Mouse (Mus musculus): ENCODE data around the gene Oaf. TPM values are rescaled to one million over a fixed set of nuclear protein-coding genes. Genes with fewer than 3 reads are reported as not detected.

The Oaf gene
- polyA plus RNA-seq, 1 experiment from 2014 or later, result 67.3 TPM

DNA sequence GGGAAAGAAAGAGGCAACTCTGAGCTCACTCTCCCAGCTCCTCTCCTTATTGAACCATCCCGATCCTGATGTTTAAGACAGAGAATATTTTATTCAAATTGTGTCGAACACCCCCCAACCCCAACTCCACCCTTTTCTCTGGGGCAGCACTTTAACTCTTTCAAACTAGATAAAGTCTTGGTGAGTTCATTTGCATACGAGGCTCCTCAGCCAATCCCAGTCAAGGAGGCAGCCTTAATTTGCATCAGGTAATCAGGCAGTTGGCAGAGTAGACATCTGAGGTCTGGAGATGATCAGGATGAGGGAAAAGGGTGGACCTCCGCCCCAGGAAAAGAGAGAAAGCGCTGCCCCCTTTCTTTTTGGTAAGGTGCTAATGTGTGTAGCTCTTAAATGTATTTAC is 39.5 kb downstream of the Oaf start:
- ATAC-seq (ENCODE audit: insufficient read depth, low FRiP score, low TSS enrichment) (no peak), DNase-seq (ENCODE audit: low spot score) (no peak)
- peaks cover 10% of the 10 kb centered on the region for H3K27me3 ChIP-seq (ENCODE audit: control insufficient read depth, insufficient read depth, low read length)
- no peak overlapping the region for H3K4me2 ChIP-seq (ENCODE audit: low read depth)
- no peaks in the 10 kb centered on the region for H3K9me3 ChIP-seq (ENCODE audit: control insufficient read depth, low read length)
- no peak overlapping the region for H3K4me3 ChIP-seq (ENCODE audit: low read depth, low read length)
- no peak overlapping the region for H3K9ac ChIP-seq (ENCODE audit: low read length)
- WGBS, result 0% methylated on average over 5 of the region's 5 CpGs
- no peak overlapping the region for H3K27ac ChIP-seq (ENCODE audit: low read depth, low read length)
- 0 out of 2 replicates have a peak, but pooled peaks cover 2% of the 10 kb centered on the region for H3K4me1 ChIP-seq (ENCODE audit: control insufficient read depth, insufficient read depth, low read length)
- H3K36me3 ChIP-seq (ENCODE audit: control insufficient read depth, insufficient read depth, low read length), result no peaks in the 10 kb centered on the region

DNA sequence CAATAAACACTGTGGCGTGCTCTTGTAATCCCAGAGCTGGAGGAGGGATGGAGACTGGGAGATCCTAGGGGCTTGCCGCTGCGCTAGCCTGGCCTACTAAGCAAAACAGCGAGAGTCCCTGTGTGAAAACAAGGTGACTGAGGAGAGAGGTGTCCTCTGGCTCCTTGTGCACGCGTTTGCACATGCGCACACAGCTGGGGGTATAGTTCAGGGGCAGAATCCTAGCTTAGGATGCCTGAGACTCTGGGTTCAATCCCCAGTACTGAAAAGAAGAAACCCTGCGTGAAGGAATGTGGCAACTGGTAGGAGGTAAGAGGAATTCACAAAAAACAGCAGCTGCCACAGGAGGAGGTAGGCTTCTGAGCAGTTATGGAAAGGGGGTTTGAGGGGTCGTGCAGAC is 45.7 kb downstream of the Oaf start:
- ATAC-seq (ENCODE audit: insufficient read depth, low FRiP score, low TSS enrichment) (no peak), DNase-seq (ENCODE audit: low spot score) (no peak)
- H3K27me3 ChIP-seq (ENCODE audit: control insufficient read depth, insufficient read depth, low read length), result no peaks in the 10 kb centered on the region
- H3K27ac ChIP-seq (ENCODE audit: low read depth, low read length), result no peak overlapping the region
- H3K4me1 ChIP-seq (ENCODE audit: control insufficient read depth, insufficient read depth, low read length), result no peaks in the 10 kb centered on the region
- H3K4me3 ChIP-seq (ENCODE audit: low read depth, low read length), result no peak overlapping the region
- H3K9me3 ChIP-seq (ENCODE audit: control insufficient read depth, low read length), result no peaks in the 10 kb centered on the region
- no peaks in the 10 kb centered on the region for H3K36me3 ChIP-seq (ENCODE audit: control insufficient read depth, insufficient read depth, low read length)
- H3K9ac ChIP-seq (ENCODE audit: low read length), result no peak overlapping the region
- 17% methylated on average over 9 of the region's 9 CpGs for WGBS
- H3K4me2 ChIP-seq (ENCODE audit: low read depth), result no peak overlapping the region

DNA sequence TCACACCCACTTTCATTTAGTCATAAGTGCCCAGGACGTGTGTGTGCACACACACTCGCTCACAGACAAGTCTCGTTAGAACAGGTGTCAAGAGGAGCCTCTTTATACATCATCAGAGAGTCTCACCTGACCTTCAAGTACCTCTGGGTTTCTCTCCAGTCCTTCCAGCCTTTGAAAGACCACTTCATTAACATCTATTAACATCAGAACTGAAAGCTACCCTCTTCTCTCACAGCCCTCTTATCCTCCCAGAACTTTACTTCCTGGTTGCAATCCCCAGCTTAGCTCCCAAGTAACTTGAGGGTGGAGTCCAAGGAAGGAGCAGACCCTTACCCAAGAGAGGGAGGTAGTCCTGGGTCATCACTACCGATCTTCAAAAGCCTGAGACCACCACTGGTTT is 48.1 kb downstream of the Oaf start:
- H3K36me3 ChIP-seq (ENCODE audit: control insufficient read depth, insufficient read depth, low read length), result no peaks in the 10 kb centered on the region
- DNase-seq (ENCODE audit: low spot score) (no peak), ATAC-seq (ENCODE audit: insufficient read depth, low FRiP score, low TSS enrichment) (no peak)
- H3K27ac ChIP-seq (ENCODE audit: low read depth, low read length), result no peak overlapping the region
- H3K4me3 ChIP-seq (ENCODE audit: low read depth, low read length), result no peak overlapping the region
- no peaks in the 10 kb centered on the region for H3K9me3 ChIP-seq (ENCODE audit: control insufficient read depth, low read length)
- H3K27me3 ChIP-seq (ENCODE audit: control insufficient read depth, insufficient read depth, low read length), result no peaks in the 10 kb centered on the region
- 38% methylated on average over 4 of the region's 4 CpGs for WGBS
- H3K4me2 ChIP-seq (ENCODE audit: low read depth), result no peak overlapping the region
- H3K4me1 ChIP-seq (ENCODE audit: control insufficient read depth, insufficient read depth, low read length), result no peaks in the 10 kb centered on the region
- no peak overlapping the region for H3K9ac ChIP-seq (ENCODE audit: low read length)

DNA sequence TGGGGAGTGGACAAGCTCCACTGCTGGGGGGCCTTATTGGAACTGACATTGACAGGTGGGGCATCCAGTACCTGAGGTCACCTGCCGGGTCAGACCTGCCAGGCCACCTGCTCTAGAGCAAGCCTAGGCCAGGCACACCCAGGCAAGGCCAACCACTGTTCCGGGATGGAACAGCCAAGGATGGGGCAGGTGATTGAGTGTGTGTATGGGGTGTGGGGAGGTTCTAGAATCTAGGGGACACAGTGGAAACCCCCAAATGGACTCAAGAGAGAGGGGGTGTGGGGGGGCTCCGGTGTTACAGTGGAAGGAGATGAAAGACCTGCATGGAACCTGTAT is 50.7 kb downstream of the Oaf start:
- H3K4me2 ChIP-seq (ENCODE audit: low read depth), result no peak overlapping the region
- ATAC-seq (ENCODE audit: insufficient read depth, low FRiP score, low TSS enrichment), result no peak
- 58% methylated on average over 3 of the region's 3 CpGs for WGBS

DNA sequence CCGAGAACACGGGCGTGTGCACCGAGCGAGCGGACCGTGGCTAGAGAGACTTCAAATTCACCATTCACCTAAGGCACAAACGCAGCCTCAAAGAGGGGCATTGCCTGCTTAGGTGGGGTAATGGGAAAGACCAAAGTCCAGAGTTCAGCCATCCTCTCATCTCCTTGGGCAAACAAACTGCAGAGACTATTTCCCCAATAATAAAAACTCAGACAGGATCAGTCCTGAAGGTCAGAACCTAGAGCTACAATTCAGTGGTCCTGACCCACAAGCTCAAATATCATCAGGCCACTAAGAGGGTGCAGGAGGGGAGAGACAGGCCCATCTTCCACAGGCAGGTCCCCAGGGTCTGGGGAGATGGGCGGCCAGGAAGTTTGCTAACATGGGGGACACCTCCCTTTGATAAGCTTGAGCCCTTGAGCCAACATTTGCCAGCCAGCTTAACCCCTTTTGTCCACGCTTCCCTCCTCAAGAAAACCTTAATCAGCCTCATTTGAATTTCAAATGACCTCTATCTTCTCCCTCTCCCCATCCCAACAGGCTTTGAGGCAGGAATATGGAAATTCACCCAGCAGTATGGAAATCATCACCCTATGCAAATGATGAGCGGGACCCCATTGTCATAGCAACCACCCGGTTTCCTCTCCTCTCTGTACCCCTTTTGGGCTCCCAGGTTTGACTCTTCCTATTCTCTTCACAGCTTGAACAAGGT is 51.2 kb downstream of the Oaf start:
- Histone ChIP-seq H3K4me2 (ENCODE audit: low read depth) (no peak overlapping the region), H3K9ac (ENCODE audit: low read length) (no peak overlapping the region), H3K9me3 (ENCODE audit: control insufficient read depth, low read length) (no peaks in the 10 kb centered on the region), H3K4me1 (ENCODE audit: control insufficient read depth, insufficient read depth, low read length) (no peaks in the 10 kb centered on the region), H3K36me3 (ENCODE audit: control insufficient read depth, insufficient read depth, low read length) (no peaks in the 10 kb centered on the region), H3K27me3 (ENCODE audit: control insufficient read depth, insufficient read depth, low read length) (no peaks in the 10 kb centered on the region), H3K4me3 (ENCODE audit: low read depth, low read length) (no peak overlapping the region), H3K27ac (ENCODE audit: low read depth, low read length) (no peak overlapping the region)
- 66% methylated on average over 12 of the region's 12 CpGs for WGBS
- DNase-seq (ENCODE audit: low spot score) (no peak), ATAC-seq (ENCODE audit: insufficient read depth, low FRiP score, low TSS enrichment) (no peak)

More for the DNA sequence above, 50.7 kb downstream of the Oaf start:
- H3K9ac ChIP-seq (ENCODE audit: low read length), result no peak overlapping the region
- H3K4me1 ChIP-seq (ENCODE audit: control insufficient read depth, insufficient read depth, low read length), result no peaks in the 10 kb centered on the region
- H3K27me3 ChIP-seq (ENCODE audit: control insufficient read depth, insufficient read depth, low read length), result no peaks in the 10 kb centered on the region
- no peak overlapping the region for H3K27ac ChIP-seq (ENCODE audit: low read depth, low read length)
- no peaks in the 10 kb centered on the region for H3K36me3 ChIP-seq (ENCODE audit: control insufficient read depth, insufficient read depth, low read length)
- no peak for DNase-seq (ENCODE audit: low spot score)
- H3K9me3 ChIP-seq (ENCODE audit: control insufficient read depth, low read length), result no peaks in the 10 kb centered on the region
- H3K4me3 ChIP-seq (ENCODE audit: low read depth, low read length), result no peak overlapping the region

DNA sequence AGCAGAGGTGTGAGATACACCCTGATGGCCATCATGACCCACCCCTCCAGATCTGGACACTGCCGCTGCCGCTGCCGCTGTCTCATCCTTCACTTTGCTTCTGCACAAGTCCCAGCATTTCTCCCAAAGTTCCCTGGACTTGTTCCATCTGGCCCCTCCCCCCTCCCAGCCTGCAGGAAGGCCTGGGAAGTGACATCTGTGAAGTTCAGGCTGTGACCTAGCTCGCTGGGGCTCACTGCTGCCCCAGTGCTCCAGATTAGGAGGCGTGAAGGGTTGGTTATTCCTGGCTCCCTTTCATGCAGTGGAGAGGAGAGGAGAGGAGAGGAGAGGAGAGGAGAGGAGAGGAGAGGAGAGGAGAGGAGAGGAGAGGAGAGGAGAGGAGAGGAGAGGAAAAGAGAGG is 60.1 kb downstream of the Oaf start:
- Histone ChIP-seq H3K4me3 (ENCODE audit: low read depth, low read length) (no peak overlapping the region), H3K4me1 (ENCODE audit: control insufficient read depth, insufficient read depth, low read length) (no peaks in the 10 kb centered on the region), H3K4me2 (ENCODE audit: low read depth) (no peak overlapping the region), H3K9me3 (ENCODE audit: control insufficient read depth, low read length) (no peaks in the 10 kb centered on the region), H3K36me3 (ENCODE audit: control insufficient read depth, insufficient read depth, low read length) (no peaks in the 10 kb centered on the region), H3K27me3 (ENCODE audit: control insufficient read depth, insufficient read depth, low read length) (no peaks in the 10 kb centered on the region), H3K27ac (ENCODE audit: low read depth, low read length) (no peak overlapping the region), H3K9ac (ENCODE audit: low read length) (no peak overlapping the region)
- WGBS, result 56% methylated on average over 5 of the region's 5 CpGs
- ATAC-seq (ENCODE audit: insufficient read depth, low FRiP score, low TSS enrichment), result no peak
- no peak for DNase-seq (ENCODE audit: low spot score)

DNA sequence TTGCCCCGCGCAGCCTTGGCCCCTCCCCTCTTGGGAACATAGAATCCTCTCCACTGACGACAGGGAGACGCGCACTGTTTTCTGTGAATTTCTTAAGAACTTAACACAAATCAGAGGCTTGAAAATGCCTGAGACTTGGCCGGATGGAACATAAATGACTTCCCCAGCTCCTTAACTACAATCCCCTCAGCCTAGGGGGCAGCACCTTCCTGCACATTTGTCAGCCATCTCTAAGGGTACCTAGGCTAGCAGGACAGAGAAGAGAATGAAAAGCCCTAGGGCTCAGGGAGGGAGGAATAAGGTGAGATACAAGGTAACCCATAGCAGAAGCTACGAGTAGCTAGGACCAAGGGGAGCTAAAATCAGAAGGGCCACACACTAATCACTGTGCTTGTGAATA is 61.5 kb downstream of the Oaf start:
- Histone ChIP-seq H3K4me3 (ENCODE audit: low read depth, low read length) (no peak overlapping the region), H3K27me3 (ENCODE audit: control insufficient read depth, insufficient read depth, low read length) (no peaks in the 10 kb centered on the region), H3K4me2 (ENCODE audit: low read depth) (no peak overlapping the region), H3K27ac (ENCODE audit: low read depth, low read length) (no peak overlapping the region), H3K9me3 (ENCODE audit: control insufficient read depth, low read length) (no peaks in the 10 kb centered on the region), H3K36me3 (ENCODE audit: control insufficient read depth, insufficient read depth, low read length) (no peaks in the 10 kb centered on the region), H3K4me1 (ENCODE audit: control insufficient read depth, insufficient read depth, low read length) (no peaks in the 10 kb centered on the region), H3K9ac (ENCODE audit: low read length) (no peak overlapping the region)
- WGBS, result 61% methylated on average over 7 of the region's 7 CpGs
- DNase-seq (ENCODE audit: low spot score), result no peak
- ATAC-seq (ENCODE audit: insufficient read depth, low FRiP score, low TSS enrichment), result no peak

Other genes with a start within 250 kb of the Oaf start
- gene Arhgef12, start 132.7 kb downstream of the Oaf start, polyA plus RNA-seq (2014; fragmentation: Nextera tagmentation; extraction: Ambion mirVana), result 10.3 and 12.3 TPM in 2 replicates
- 16.2 and 17.8 TPM in 2 replicates for gene Tmem136, start 123.3 kb downstream of the Oaf start, polyA plus RNA-seq (2014; fragmentation: Nextera tagmentation; extraction: Ambion mirVana)
- gene Pou2f3, start 29.5 kb downstream of the Oaf start, polyA plus RNA-seq (2014; fragmentation: Nextera tagmentation; extraction: Ambion mirVana), result not detected in 2 replicates
- 2.4 and 2.7 TPM in 2 replicates for gene Trim29, start 70.9 kb upstream of the Oaf start, polyA plus RNA-seq (2014; fragmentation: Nextera tagmentation; extraction: Ambion mirVana)

Measured in neural tube, embryonic 11.5 days (tissue).